Mouse (Mus musculus) CH12.LX (cell line): ENCODE measurements at regions not wholly inside any gene's neighbourhood (a gene's known extent, or its start where the extent isn't known, plus 50 kb on each side); places are given as distances from the start of the nearest gene placed in this dataset.

ENCODE experiments used
- CTCF ChIP-seq, 2 experiments: IDR thresholded peaks in 1 of 2; conservative IDR thresholded peaks in 1 of 2; 2 replicates each; pipeline ENCODE4 v1.5.1; 2011 to 2012; ENCODE audit warnings: low read depth in 2 of 2, low read length in 2 of 2, improper control_type of control experiment in 1 of 2, inconsistent platforms in 1 of 2, mild to moderate bottlenecking in 1 of 2, moderate library complexity in 1 of 2
- ETS1 ChIP-seq: conservative IDR thresholded peaks from 2 replicates; pipeline ENCODE4 v1.6.1; 2012; ENCODE audit warnings: low read depth, mild to moderate bottlenecking, inconsistent platforms, low read length, improper control_type of control experiment, moderate library complexity
- JUND ChIP-seq: conservative IDR thresholded peaks from 2 replicates; pipeline ENCODE4 v1.6.1; 2011; ENCODE audit warnings: low read depth, low read length, improper control_type of control experiment
- MEF2A ChIP-seq: IDR thresholded peaks from 2 replicates; pipeline ENCODE4 v1.6.1; 2014; ENCODE audit warnings: low read depth, mild to moderate bottlenecking, inconsistent platforms, low read length, improper control_type of control experiment, borderline replicate concordance
- MYC ChIP-seq: IDR thresholded peaks from 2 replicates; pipeline ENCODE4 v1.6.1; 2011; ENCODE audit warnings: low read depth, mild to moderate bottlenecking, improper control_type of control experiment, low read length
- POLR2A ChIP-seq: IDR thresholded peaks from 2 replicates; pipeline ENCODE4 v1.6.1; 2011; ENCODE audit warnings: low read depth, mild to moderate bottlenecking, improper control_type of control experiment, low read length
- RCOR1 ChIP-seq: conservative IDR thresholded peaks from 2 replicates; pipeline ENCODE4 v1.6.1; 2012; ENCODE audit warnings: low read depth, mild to moderate bottlenecking, inconsistent platforms, low read length, improper control_type of control experiment
- TCF12 ChIP-seq: IDR thresholded peaks from 2 replicates; pipeline ENCODE4 v1.6.1; 2014; ENCODE audit warnings: low read depth, mild to moderate bottlenecking, inconsistent platforms, low read length, improper control_type of control experiment

DNA sequence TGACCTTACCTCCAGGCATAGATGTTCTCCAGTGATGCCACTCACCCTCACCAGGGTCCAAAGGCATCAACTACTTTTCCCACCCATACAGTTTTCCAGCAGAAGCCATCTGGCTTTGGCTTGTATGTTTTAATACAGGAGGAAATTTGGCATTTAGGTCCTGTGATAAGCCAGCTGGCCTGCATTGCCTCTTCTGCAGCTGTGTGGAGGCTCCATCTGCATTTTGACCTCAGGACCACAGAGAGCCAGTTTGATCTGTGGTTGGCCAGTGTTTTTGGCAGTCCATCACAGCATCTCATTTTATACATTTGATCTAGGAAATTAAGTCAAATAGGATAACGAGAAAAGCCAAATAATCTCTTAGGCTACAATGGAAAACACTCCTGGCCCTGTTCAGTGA lies 315.1 kb upstream of the Sphkap start:
- TF ChIP-seq CTCF (conservative IDR thresholded peaks at IDR 0.05 in 1 of 2, IDR thresholded peaks at IDR 0.05 in 1 of 2; ENCODE audit: low read depth in 2 of 2, low read length in 2 of 2): no peak
- TF ChIP-seq POLR2A: no peak
- TF ChIP-seq ETS1: no peak
- TF ChIP-seq MYC: no peak
- TF ChIP-seq RCOR1: no peak
- no peak for TF ChIP-seq JUND
- no peak for TF ChIP-seq TCF12
- no peak for TF ChIP-seq MEF2A
